Mouse (Mus musculus) 3T3-L1 (cell line): ENCODE results near the gene Krtap19-4.

ENCODE experiments used
- DNase-seq: peaks from one replicate; pipeline ENCODE4 v3.0.0-alpha.2; 2015; ENCODE audit warnings: low read depth, low spot score

The Krtap19-4 gene

DNA sequence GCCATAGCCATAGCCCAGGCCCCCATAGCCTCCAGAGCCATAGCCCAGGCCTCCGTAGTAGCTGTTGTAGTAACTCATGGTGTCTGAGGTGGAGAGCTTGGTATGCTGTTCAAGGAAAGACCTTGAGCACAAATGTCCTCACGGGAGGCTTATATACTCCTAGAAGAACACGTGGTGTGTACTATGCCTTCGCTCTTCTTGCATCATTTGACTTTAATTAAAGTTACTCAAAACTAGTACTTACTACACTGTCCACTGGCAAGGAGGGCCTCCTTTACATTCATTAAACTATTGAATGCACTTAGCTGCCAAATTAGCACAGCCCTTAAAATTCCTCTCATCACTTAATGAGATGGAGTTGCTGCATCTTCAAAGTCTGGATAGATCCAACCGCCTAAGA is at the start of gene Krtap19-4:
Gene Krtap19-4, minus strand, starts transcription at position 101 of the 400 bp plus-strand sequence.
- no peak for DNase-seq

DNA sequence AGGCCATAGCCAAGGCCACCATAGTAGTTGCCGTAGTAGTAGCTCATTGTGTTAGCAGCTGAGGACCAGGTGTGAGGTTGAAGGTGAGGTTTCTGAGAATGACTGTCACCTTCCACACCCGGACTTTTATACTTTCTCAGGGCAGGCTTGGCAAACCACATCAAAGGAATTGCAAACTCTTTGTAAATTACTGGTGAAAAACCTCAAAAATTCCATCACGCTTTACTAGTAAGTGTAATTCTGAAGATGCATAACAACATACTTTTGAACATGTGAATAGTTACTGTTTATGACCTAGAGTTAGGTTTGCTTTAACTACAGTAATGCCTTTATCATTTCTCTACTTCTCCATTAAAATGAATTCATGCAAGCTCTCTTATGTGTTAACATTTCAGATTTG is 47.3 kb upstream of the Krtap19-4 start, which contains the start of gene Krtap19-9b:
Gene Krtap19-9b, minus strand, starts transcription at position 101 of the 400 bp plus-strand sequence.
- DNase-seq: no peak

DNA sequence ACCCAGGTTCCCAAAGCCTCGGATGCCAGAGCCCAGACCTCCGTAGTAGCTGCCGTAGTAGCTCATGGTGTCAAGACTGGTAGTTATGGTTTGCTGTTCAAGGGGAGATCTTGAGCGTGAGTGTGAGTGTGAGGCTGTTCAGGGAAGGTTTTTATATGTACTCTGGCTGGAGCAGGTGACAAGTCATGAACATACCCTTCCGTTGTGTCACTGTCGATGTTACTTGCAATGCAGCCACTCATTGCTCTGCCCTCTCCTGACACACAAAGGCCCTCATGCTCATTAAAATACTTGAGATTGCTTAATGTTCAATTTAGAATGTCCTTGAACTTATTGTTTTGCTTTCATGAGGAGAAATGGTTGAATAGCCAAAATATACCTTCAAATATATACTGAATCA is 11.5 kb upstream of the Krtap19-4 start, which contains the start of gene Krtap19-5:
Gene Krtap19-5, minus strand, starts transcription at position 101 of the 400 bp plus-strand sequence.
- no peak for DNase-seq

DNA sequence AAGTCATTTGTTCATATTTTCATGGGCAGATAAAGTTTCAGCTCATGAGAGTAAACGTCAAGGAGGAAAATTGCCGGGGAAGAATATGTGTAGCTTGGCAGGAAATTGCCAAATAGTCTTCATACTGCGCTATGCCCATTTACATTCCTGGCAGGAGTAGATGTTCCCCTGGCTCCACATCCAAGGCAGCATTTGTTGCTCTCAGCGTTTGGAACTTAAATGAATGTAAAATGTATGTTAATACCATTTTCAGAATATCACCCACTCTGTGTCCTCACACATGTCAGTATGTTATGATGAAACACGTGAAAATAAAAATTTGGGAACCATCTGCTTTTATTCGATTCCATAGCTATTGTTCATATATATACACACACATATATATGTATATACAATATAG is 2.0 kb upstream of the Krtap19-4 start:
- no peak for DNase-seq

DNA sequence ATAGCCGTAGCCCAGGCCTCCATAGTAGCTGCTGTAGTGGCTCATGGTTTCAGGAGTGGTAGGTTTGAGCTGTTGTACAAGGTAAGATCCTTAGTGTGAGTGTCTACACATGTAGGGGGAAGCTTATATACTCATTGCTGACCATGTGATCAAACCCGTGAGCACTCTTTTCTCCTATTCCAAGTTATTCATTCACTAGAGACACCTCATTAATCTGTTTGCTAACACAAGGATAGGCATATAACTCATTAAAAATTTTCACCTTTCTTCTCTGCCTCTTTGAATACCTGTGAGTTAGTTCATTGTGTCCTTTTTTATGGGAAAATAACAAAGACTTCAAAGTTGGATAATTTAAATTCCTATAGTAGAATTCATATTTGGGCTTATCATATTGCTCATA is 7.0 kb downstream of the Krtap19-4 start, which contains the start of gene Krtap19-3:
Gene Krtap19-3, minus strand, starts transcription at position 101 of the 400 bp plus-strand sequence.
- DNase-seq: no peak

DNA sequence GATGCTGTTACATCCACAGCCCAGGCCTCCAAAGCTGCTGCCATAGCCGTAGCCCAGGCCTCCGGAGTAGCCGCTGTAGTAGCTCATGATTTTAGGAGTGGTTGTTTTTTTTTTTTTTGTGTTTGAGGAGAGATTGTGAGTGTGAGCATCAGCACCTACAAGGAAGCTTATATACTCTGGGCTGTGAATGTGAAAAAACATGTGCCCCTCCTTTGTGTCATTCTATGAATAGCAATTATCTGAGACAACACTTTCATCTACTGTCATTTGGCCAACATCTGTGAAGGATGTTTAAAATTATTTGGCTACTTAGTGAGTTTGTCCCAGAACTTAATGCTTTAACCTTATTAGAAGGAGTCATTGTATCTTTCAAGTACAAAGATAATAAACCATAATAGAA is 10.7 kb downstream of the Krtap19-4 start, which contains the start of gene Krtap19-2:
Gene Krtap19-2, minus strand, starts transcription at position 101 of the 400 bp plus-strand sequence.
- no peak for DNase-seq

DNA sequence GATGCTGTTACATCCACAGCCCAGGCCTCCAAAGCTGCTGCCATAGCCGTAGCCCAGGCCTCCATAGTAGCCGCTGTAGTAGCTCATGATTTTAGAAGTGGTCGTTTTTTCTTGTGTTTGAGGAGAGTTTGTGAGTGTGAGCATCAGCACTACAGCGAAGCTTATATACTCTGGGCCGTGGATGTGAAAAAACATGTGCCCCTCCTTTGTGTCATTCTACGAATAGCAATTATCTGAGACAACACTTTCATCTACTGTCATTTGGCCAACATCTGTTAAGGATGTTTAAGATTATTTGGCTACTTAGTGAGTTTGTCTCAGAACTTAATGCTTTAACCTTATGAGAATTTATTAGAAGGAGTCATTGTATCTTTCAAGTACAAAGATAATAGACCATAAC is 15.6 kb downstream of the Krtap19-4 start, which contains the start of gene Krtap19-1:
Gene Krtap19-1, minus strand, starts transcription at position 101 of the 400 bp plus-strand sequence.
- DNase-seq: no peak

DNA sequence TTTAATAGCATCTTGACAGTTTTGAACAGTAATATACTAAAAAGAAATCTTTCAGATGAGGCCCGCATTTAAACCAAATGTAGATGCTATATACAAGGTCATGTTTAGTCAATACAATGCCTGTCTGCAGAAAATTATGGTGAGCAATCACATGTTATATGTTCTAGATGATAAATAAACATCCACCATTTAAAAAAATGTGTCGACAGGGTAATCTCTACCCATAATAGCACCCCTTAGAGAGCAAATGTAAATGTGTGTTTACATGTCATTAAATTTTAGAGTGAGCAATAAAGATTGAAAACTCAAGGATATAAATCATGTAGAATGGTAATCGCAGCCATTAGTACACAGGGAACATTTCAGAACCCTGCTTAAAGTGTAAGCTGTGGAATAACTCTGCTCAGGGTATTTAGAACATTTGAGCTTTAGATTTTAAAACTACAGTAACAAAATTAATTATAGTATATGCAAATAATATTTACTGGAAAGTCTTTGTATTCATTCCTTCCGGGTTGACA is 19.9 kb downstream of the Krtap19-4 start:
- DNase-seq: no peak

DNA sequence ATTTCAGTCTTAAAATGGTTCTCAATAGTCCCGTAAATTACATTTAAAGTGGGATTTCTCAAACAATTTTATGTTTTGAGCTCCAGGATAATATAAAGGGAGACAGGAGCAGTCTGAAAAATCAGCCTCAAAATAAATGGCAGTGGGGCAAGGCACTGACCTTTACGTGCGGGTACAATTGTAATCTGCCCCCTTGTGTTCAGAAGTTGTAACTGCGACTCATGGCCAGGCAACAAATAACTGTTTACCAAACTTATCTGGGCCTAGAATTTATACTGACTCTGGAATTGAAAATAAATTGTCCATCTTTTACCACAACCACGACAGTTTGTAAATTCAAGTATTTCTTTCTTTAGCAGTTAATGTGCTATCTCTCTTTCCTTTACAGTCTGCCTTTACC is 33.4 kb downstream of the Krtap19-4 start:
- peak; percentile 51 for DNase-seq

DNA sequence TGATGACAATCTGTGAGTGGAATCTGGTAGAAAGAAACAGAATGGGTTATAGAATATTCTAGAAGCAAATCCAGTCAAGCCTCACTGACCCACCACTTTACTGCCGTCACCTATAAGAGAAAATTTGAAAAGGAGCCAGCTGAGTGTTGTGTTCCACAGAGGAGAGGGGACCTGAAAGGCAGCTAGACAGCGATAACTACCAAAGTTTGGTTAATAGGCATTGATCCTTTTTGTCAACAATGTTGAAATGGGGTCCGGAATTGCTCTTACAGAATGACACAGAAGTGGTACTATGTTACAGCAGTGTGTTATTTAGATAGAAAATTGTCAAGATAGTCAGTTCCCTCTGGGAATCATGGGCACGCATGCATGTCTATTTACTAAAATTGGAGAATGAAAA is 36.3 kb downstream of the Krtap19-4 start:
- no peak for DNase-seq

DNA sequence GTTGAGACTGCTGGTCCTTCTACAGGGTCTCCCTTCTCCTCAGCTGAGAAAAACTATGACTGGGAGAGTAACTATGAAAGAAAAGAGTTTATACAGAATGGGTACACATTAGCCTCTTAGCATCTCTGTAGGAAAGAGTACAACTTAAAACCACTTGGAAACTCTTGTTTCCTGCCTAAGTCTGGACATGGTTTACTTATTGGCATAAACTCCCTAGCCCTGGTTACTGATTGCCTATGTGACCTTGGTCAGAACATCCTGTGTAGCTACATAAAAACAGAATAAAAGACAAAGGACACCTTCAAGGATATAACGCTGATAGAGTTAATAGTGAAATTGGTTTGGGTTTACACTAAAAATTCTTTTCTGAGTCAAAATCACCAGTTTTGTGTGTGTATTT is 37.5 kb downstream of the Krtap19-4 start:
- DNase-seq: no peak
